Comparison of ENCODE assay signal across 25 mouse cellular contexts in the genomic region with DNA sequence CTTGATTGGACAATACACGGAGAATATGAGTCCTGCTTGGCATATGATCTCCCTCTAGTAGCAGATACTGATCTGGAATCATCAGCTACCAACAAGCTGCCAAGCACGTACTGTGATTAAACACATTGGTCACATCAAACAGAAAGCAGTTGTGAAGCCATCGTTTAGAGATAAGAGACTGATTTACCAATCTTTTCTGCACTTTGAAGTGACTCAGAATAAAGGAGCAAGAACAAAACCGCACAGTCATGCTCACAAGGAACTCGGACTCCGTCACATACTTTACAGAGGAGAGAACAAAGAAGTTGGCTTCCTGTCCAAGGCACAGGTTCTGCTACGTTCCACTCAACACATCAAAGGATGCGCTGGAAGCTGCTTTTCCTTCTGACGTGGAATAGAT.
DNase-seq lines count a peak whose midpoint lies in the region; ATAC-seq and TF ChIP-seq lines count a peak whose summit lies in the region.
"Had no signal": no experiment of that assay in that cellular context is flagged by ENCODE, and none has a peak within 500 bp of the region (broad histone marks: within the 10 kb centered on the region; RNA-seq: fewer than 3 reads in every experiment).

No protein-coding gene starts in this region.

- no peak for TF ChIP-seq CTCF in intestine, postnatal 0 days (IDR thresholded peaks at IDR 0.05; ENCODE audit: low read depth)

- DNase-seq in adrenal gland, adult 2 months = peak; percentile 9
- no peak for DNase-seq in adrenal gland, postnatal 10 days
- peak; percentile 26 for DNase-seq in CD4-positive helper T cell, adult 2 months (ENCODE audit: low read depth, low spot score)
- peak; percentile 25 for DNase-seq in R1 (ENCODE audit: low read depth, low spot score)
- no peak for DNase-seq in right cerebral cortex, adult 2 months (ENCODE audit: low spot score in 2 of 2)
- DNase-seq in layer of hippocampus, postnatal 36 days = no peak
- DNase-seq: cerebellum, adult 11-12 months; cerebellum, postnatal 10 days; forebrain, postnatal 0 days; gastrocnemius, postnatal 25 days; heart, postnatal 4 days; kidney, postnatal 25 days; right cerebral cortex, postnatal 4 days; thymus, postnatal 4 days had no signal

- no peak overlapping the region for H3K27ac ChIP-seq in intestine, postnatal 0 days (ENCODE audit: low read depth, low read length)
- H3K27ac ChIP-seq: embryonic facial prominence, embryonic 12.5 days; hindbrain, embryonic 15.5 days; layer of hippocampus, adult 2 months; limb, embryonic 13.5 days; liver, embryonic 14.5 days; midbrain, embryonic 15.5 days; stomach, embryonic 15.5 days had no signal

- H3K4me1 ChIP-seq in intestine, postnatal 0 days (replicated peaks; ENCODE audit: control insufficient read depth, insufficient read depth, low read length) = no peaks in the 10 kb centered on the region
- H3K4me1 ChIP-seq: embryonic facial prominence, embryonic 12.5 days; hindbrain, embryonic 15.5 days; limb, embryonic 13.5 days; stomach, embryonic 15.5 days had no signal

- no peaks in the 10 kb centered on the region for H3K36me3 ChIP-seq in intestine, postnatal 0 days (ENCODE audit: control insufficient read depth, insufficient read depth)
- H3K36me3 ChIP-seq: embryonic facial prominence, embryonic 12.5 days; hindbrain, embryonic 15.5 days; limb, embryonic 13.5 days; midbrain, embryonic 15.5 days; stomach, embryonic 15.5 days had no signal

- WGBS in intestine, postnatal 0 days = 42% methylated on average over 9 of the region's 9 CpGs

- peak; percentile 68 for ATAC-seq in inflammation-experienced regulatory T-cells, adult 6 months
- no peak for ATAC-seq in intestine, postnatal 0 days
- ATAC-seq: forebrain, postnatal 0 days; intestine, embryonic 16.5 days; midbrain, embryonic 15.5 days had no signal

- no peak overlapping the region for H3K9ac ChIP-seq in intestine, postnatal 0 days (ENCODE audit: low read depth, low read length)
- H3K9ac ChIP-seq: embryonic facial prominence, embryonic 12.5 days; forebrain, postnatal 0 days; hindbrain, embryonic 15.5 days; limb, embryonic 13.5 days; liver, embryonic 14.5 days; midbrain, embryonic 15.5 days; stomach, embryonic 15.5 days had no signal

- no peaks in the 10 kb centered on the region for H3K27me3 ChIP-seq in intestine, postnatal 0 days (replicated peaks; ENCODE audit: control insufficient read depth, insufficient read depth, low read length)
- H3K27me3 ChIP-seq: embryonic facial prominence, embryonic 12.5 days; hindbrain, embryonic 15.5 days; limb, embryonic 13.5 days; midbrain, embryonic 15.5 days; stomach, embryonic 15.5 days had no signal

- no peak overlapping the region for H3K4me2 ChIP-seq in intestine, postnatal 0 days (replicated peaks; ENCODE audit: low read depth)
- H3K4me2 ChIP-seq: embryonic facial prominence, embryonic 12.5 days; hindbrain, embryonic 15.5 days; limb, embryonic 13.5 days; midbrain, embryonic 15.5 days; stomach, embryonic 15.5 days had no signal

- H3K9me3 ChIP-seq in intestine, postnatal 0 days (ENCODE audit: control insufficient read depth) = no peaks in the 10 kb centered on the region
- H3K9me3 ChIP-seq: embryonic facial prominence, embryonic 12.5 days; hindbrain, embryonic 15.5 days; limb, embryonic 13.5 days; midbrain, embryonic 15.5 days; stomach, embryonic 15.5 days had no signal

- H3K4me3 ChIP-seq in intestine, postnatal 0 days (ENCODE audit: low read depth, low read length) = no peak overlapping the region
- H3K4me3 ChIP-seq: embryonic facial prominence, embryonic 12.5 days; hindbrain, embryonic 15.5 days; layer of hippocampus, adult 2 months; limb, embryonic 13.5 days; midbrain, embryonic 15.5 days; myocyte; stomach, embryonic 15.5 days had no signal

Comparison
In these comparisons a context has a peak if more than half of its experiments do, and no peak if none do; other contexts are left out.
1. DNase-seq: peak in adrenal gland, adult 2 months (single experiment), CD4-positive helper T cell, adult 2 months (single experiment) and R1 (single experiment); none in adrenal gland, postnatal 10 days (single experiment), right cerebral cortex, adult 2 months (0 of 2) and layer of hippocampus, postnatal 36 days (0 of 2).